Mouse (Mus musculus) megakaryocyte, embryonic 14.5 days (primary cell): ENCODE measurements around the gene Ccdc88c. TPM values are rescaled to one million over a fixed set of nuclear protein-coding genes. Genes with fewer than 3 reads are reported as not detected.

Experiments
- H3K27me3 ChIP-seq: replicated peaks from 2 replicates; pipeline ENCODE3; 2012; ENCODE audit warnings: inconsistent platforms
- H3K36me3 ChIP-seq: replicated peaks from 2 replicates; pipeline ENCODE3; 2012; ENCODE audit warnings: low read length, inconsistent platforms, mixed read lengths
- H3K4me1 ChIP-seq: 2 replicates; pipeline ENCODE4 v1.6.1; 2012; ENCODE audit warnings: inconsistent platforms
- H3K4me3 ChIP-seq: replicated peaks from 2 replicates; pipeline ENCODE3; 2012; ENCODE audit warnings: moderate library complexity, mild to moderate bottlenecking, inconsistent platforms
- H3K9me3 ChIP-seq: 2 replicates; pipeline ENCODE4 v1.6.1; 2012; ENCODE audit warnings: inconsistent platforms
- FLI1 ChIP-seq: IDR thresholded peaks from 2 replicates; pipeline ENCODE4 v1.6.1; 2012; ENCODE audit warnings: low read length, inconsistent platforms, mixed read lengths
- GATA1 ChIP-seq: IDR thresholded peaks from 3 replicates; pipeline ENCODE4 v1.6.1; 2012; ENCODE audit warnings: mixed read lengths, low read length, inconsistent platforms, borderline replicate concordance
- polyA plus RNA-seq: library from polyadenylated mRNA; stranded (reverse); fragments of >175 nt; gene quantifications from 2 replicates; pipeline ENCODE4 v1.2.3, GENCODE M21; 2012; ENCODE audit warnings: low replicate concordance; ENCODE audit not compliant: insufficient read depth

The Ccdc88c gene
- polyA plus RNA-seq, 1 experiment = 10.3 TPM

DNA sequence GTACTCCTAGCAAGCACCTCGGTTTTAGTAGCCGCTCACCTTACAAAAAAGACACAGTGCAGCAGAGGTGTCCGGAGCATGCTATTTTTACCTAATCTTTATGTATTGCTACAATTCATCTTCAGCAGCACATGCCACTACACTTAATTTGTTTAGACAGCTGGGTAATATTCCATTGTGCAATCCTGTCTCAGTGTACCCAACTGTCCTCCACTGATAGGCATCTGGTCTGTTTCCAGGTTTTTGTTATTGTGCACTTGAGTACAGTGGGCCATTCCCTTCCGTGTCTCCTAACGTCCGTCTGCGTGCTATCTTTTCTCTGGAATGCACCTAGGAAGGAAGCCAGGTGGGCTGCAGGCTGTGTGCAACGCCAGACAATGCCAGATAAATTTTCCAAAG, 30.3 kb downstream of the Ccdc88c start:
- no peak overlapping the region for H3K4me3 ChIP-seq
- H3K36me3 ChIP-seq = no peaks in the 10 kb centered on the region
- H3K27me3 ChIP-seq = peaks cover 2% of the 10 kb centered on the region
- TF ChIP-seq FLI1 (no peak), GATA1 (no peak)
- H3K9me3 ChIP-seq = no peaks in the 10 kb centered on the region
- peaks cover 70% of the 10 kb centered on the region for H3K4me1 ChIP-seq

- Histone ChIP-seq H3K27me3 (no peaks in the 10 kb centered on the region), H3K4me1 (peaks cover 69% of the 10 kb centered on the region), H3K4me3 (no peak overlapping the region), H3K36me3 (peaks cover 3% of the 10 kb centered on the region), H3K9me3 (no peaks in the 10 kb centered on the region)
- no peak for TF ChIP-seq GATA1
- TF ChIP-seq FLI1 = no peak
Observed at GRCm38 (mm10) chr12:100997830-100998563, 30.9 kb downstream of the Ccdc88c start.

DNA sequence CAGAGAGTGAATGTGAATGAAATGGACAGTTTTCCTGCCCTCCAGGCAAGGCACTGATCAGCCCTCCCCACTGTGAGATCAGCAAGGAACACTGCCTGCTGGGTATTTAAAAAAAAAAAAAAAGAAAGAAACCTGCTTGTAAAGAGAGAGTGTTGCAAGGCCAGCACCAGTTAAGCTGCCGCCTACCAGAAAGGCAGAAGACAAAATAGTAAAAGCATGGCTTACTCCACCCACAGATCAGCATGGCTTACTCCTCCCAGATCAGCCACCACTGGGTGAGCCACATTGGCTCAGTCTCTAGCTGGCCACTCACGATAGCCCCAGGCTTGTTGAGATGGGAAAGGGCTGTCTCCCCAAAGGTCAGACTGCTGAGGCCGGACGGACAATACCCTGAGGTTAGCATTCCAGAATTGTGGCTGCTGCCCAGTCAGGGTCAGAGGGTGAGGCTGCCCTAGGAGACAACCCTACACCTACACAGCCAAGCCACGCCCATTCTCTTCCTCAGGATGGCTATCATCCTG, 32.4 kb downstream of the Ccdc88c start:
- H3K27me3 ChIP-seq = no peaks in the 10 kb centered on the region
- peaks cover 3% of the 10 kb centered on the region for H3K36me3 ChIP-seq
- no peak overlapping the region for H3K4me3 ChIP-seq
- no peak for TF ChIP-seq GATA1
- H3K9me3 ChIP-seq = no peaks in the 10 kb centered on the region
- H3K4me1 ChIP-seq = peaks cover 63% of the 10 kb centered on the region

DNA sequence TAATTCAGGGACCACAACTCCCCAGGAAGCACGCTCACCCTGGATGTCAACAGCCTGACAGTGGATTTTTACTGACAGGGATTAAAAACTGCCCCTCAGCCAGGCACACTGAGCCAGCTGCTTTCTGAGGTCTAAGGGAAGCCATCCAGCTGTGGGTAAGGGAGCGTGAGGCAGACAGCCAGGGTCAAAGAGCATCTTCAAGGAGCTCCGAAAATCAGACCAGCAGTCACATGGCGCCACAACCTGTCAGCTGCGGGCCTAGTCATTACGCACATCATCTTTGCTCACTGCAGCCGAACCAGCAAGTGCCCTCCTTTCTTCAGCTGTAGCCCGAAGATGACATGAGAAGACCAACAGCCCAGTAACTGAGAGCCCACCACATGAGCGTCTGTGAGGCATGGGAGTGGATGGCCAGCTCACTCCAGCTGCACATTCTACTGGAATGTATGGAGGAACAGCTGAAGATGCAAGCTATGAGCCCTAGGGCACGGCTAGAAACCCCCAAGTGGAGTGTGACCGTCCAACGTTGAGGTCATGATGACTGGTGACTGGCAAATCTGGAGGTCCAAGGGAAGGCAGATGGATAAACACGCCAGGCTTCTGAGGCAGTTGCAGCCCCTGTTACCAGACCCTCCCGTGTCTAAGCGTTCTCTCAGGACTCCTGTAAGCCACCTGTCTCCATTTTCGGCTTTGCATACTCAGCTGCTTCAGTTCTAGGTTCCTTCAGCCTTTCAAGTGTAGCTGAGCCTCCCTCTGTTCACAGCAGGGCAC, 33.1 kb downstream of the Ccdc88c start:
- TF ChIP-seq GATA1 = no peak
- no peak for TF ChIP-seq FLI1
- Histone ChIP-seq H3K4me1 (peaks cover 56% of the 10 kb centered on the region), H3K27me3 (no peaks in the 10 kb centered on the region), H3K4me3 (no peak overlapping the region), H3K36me3 (peaks cover 3% of the 10 kb centered on the region), H3K9me3 (no peaks in the 10 kb centered on the region)

GRCm38 (mm10) chr12:100994140-100995015, 34.5 kb downstream of the Ccdc88c start:
- Histone ChIP-seq H3K4me1 (peaks cover 56% of the 10 kb centered on the region), H3K4me3 (no peak overlapping the region), H3K27me3 (no peaks in the 10 kb centered on the region), H3K9me3 (no peaks in the 10 kb centered on the region), H3K36me3 (peaks cover 3% of the 10 kb centered on the region)
- TF ChIP-seq FLI1 = no peak
- no peak for TF ChIP-seq GATA1

- Histone ChIP-seq H3K27me3 (peaks cover 4% of the 10 kb centered on the region), H3K9me3 (no peaks in the 10 kb centered on the region), H3K4me1 (peaks cover 58% of the 10 kb centered on the region), H3K36me3 (peaks cover 3% of the 10 kb centered on the region), H3K4me3 (no peak overlapping the region)
- TF ChIP-seq FLI1 (no peak), GATA1 (no peak)
Observed at GRCm38 (mm10) chr12:100993146-100993545, 35.7 kb downstream of the Ccdc88c start.

DNA sequence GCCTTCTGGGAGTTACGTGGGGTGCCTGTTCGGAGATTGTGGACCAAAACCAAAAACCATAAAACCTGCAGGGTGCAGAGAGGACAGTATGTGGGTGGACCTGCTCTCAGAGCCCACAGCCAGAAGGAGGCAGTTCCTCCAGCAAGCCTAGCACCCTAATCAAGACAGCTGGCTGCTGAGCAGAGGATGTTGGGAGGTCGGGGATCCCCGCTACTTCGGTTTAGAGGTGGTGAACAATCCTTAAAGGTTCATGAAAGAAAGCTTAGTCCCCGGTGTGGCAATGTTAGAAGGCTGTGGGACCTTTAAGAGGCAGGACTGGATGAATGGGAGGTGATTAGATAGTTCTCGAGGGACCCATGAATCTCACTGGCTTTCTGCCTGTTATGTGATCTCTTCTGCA, 36.4 kb downstream of the Ccdc88c start:
- Histone ChIP-seq H3K4me1 (peaks cover 52% of the 10 kb centered on the region), H3K36me3 (peaks cover 3% of the 10 kb centered on the region), H3K27me3 (peaks cover 4% of the 10 kb centered on the region), H3K9me3 (no peaks in the 10 kb centered on the region), H3K4me3 (no peak overlapping the region)
- TF ChIP-seq GATA1 = no peak
- TF ChIP-seq FLI1 = no peak

GRCm38 (mm10) chr12:100991119-100991518, 37.7 kb downstream of the Ccdc88c start:
- Histone ChIP-seq H3K27me3 (peaks cover 7% of the 10 kb centered on the region), H3K9me3 (0 out of 2 replicates have a peak, but pooled peaks cover 3% of the 10 kb centered on the region), H3K4me1 (peaks cover 48% of the 10 kb centered on the region), H3K4me3 (no peak overlapping the region), H3K36me3 (peaks cover 3% of the 10 kb centered on the region)
- TF ChIP-seq GATA1 (no peak), FLI1 (no peak)

DNA sequence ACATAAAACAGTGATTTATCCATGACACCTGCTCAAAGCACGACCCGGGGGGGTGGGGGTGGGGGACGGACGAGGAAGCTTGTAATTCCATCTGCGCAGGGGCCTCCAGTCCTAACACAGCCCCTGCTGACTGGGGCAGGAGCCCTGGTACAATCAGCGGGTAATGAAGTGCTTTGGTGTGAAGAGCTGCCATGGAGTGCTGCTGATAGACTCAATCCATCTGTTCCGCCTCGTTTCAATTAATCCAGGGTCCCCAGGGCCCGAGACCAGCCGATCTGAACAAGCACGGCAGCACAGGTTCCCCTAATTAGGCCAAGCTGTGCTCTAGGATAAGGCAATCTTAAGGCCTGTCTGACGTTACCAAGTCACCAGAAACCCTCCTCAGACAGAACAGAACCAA, 38.6 kb downstream of the Ccdc88c start:
- Histone ChIP-seq H3K36me3 (peaks cover 3% of the 10 kb centered on the region), H3K4me3 (no peak overlapping the region), H3K4me1 (peaks cover 43% of the 10 kb centered on the region), H3K9me3 (0 out of 2 replicates have a peak, but pooled peaks cover 3% of the 10 kb centered on the region), H3K27me3 (peaks cover 7% of the 10 kb centered on the region)
- TF ChIP-seq FLI1 = no peak
- no peak for TF ChIP-seq GATA1
